Mouse (Mus musculus) MEL (cell line): ENCODE results near the gene Masp1. TPM values are rescaled to one million over a fixed set of nuclear protein-coding genes. Genes with fewer than 3 reads are reported as not detected.

Experiments
- DNase-seq: peaks from one replicate; pipeline ENCODE4 v3.0.0; 2011; ENCODE audit warnings: low read depth, low spot score
- H3K27ac ChIP-seq: 2 replicates; pipeline ENCODE4 v1.5.1; 2012; ENCODE audit warnings: low read depth, mild to moderate bottlenecking, control low read depth, low read length, moderate library complexity; ENCODE audit not compliant: control insufficient read depth
- H3K27me3 ChIP-seq, 2 experiments: fragments of 150-350 bp in 1 of 2; sonication (generic) in 1 of 2; 2 replicates each; pipeline ENCODE4 v1.6.1; 2012; ENCODE audit warnings: low read length in 2 of 2, mild to moderate bottlenecking in 2 of 2, improper control_type of control experiment in 1 of 2, moderate library complexity in 1 of 2; ENCODE audit not compliant: insufficient read depth in 2 of 2, control insufficient read depth in 1 of 2
- H3K36me3 ChIP-seq, 2 experiments: 2 replicates each; pipeline ENCODE4 v1.6.1; 2012 to 2014; ENCODE audit warnings: low read length in 2 of 2, improper control_type of control experiment in 1 of 2, inconsistent platforms in 1 of 2, mild to moderate bottlenecking in 1 of 2; ENCODE audit not compliant: insufficient read depth in 2 of 2, control insufficient read depth in 1 of 2
- H3K4me1 ChIP-seq, 2 experiments: fragments of 150-350 bp in 1 of 2; sonication (generic) in 1 of 2; 2 replicates each; pipeline ENCODE4 v1.6.1; 2012; ENCODE audit warnings: low read length in 2 of 2, improper control_type of control experiment in 1 of 2, mild to moderate bottlenecking in 1 of 2; ENCODE audit not compliant: insufficient read depth in 2 of 2, control insufficient read depth in 1 of 2
- H3K4me3 ChIP-seq, 2 experiments: fragments of 150-350 bp in 1 of 2; sonication (generic) in 1 of 2; 2 replicates each; pipeline ENCODE4 v1.5.1; 2012; ENCODE audit warnings: low read depth in 2 of 2, low read length in 2 of 2, mild to moderate bottlenecking in 2 of 2, moderate library complexity in 2 of 2, control low read depth in 1 of 2, improper control_type of control experiment in 1 of 2; ENCODE audit not compliant: control insufficient read depth in 1 of 2, insufficient read depth in 1 of 2
- H3K79me2 ChIP-seq: 2 replicates; pipeline ENCODE4 v1.6.1; 2012; ENCODE audit warnings: mild to moderate bottlenecking, low read length, moderate library complexity; ENCODE audit not compliant: control insufficient read depth, poor library complexity, insufficient read depth
- H3K9ac ChIP-seq: 2 replicates; pipeline ENCODE4 v1.6.1; 2012; ENCODE audit warnings: low read depth, mild to moderate bottlenecking, control low read depth, low read length, moderate library complexity; ENCODE audit not compliant: control insufficient read depth, poor library complexity, severe bottlenecking
- H3K9me3 ChIP-seq: fragments of 150-350 bp; sonication (generic); replicated peaks from 2 replicates; pipeline ENCODE4 v1.6.1; 2012; ENCODE audit warnings: mild to moderate bottlenecking, low read length, improper control_type of control experiment, moderate library complexity; ENCODE audit not compliant: insufficient read depth
- BHLHE40 ChIP-seq: IDR thresholded peaks from 2 replicates; pipeline ENCODE4 v1.6.1; 2012; ENCODE audit warnings: low read depth, mild to moderate bottlenecking, inconsistent platforms, low read length, improper control_type of control experiment, borderline replicate concordance
- CTCF ChIP-seq, 3 experiments: IDR thresholded peaks in 2 of 3; conservative IDR thresholded peaks in 1 of 3; 2 replicates each; pipeline ENCODE4 v1.5.1; 2011 to 2012; ENCODE audit warnings: low read length in 3 of 3, low read depth in 2 of 3, mild to moderate bottlenecking in 2 of 3, improper control_type of control experiment in 1 of 3, inconsistent platforms in 1 of 3, mixed read lengths in 1 of 3, moderate library complexity in 1 of 3; ENCODE audit not compliant: control insufficient read depth in 1 of 3, insufficient read depth in 1 of 3, poor library complexity in 1 of 3, severe bottlenecking in 1 of 3
- E2F4 ChIP-seq: IDR thresholded peaks from 2 replicates; pipeline ENCODE4 v1.6.1; 2011; ENCODE audit warnings: low read depth, low read length, improper control_type of control experiment, borderline replicate concordance
- EP300 ChIP-seq, 2 experiments: IDR thresholded peaks; 2 replicates each; pipeline ENCODE4 v1.6.1; 2011; ENCODE audit warnings: improper control_type of control experiment in 2 of 2, low read length in 2 of 2, low read depth in 1 of 2, mild to moderate bottlenecking in 1 of 2
- GABPA ChIP-seq: IDR thresholded peaks from 2 replicates; pipeline ENCODE4 v1.6.1; 2012; ENCODE audit warnings: low read depth, mild to moderate bottlenecking, inconsistent platforms, low read length, improper control_type of control experiment, moderate library complexity
- GATA1 ChIP-seq: IDR thresholded peaks from 2 replicates; pipeline ENCODE4 v1.6.1; 2011; ENCODE audit warnings: low read depth, low read length, improper control_type of control experiment
- JUND ChIP-seq: IDR thresholded peaks from 2 replicates; pipeline ENCODE4 v1.6.1; 2011; ENCODE audit warnings: low read depth, mild to moderate bottlenecking, improper control_type of control experiment, low read length
- MAX ChIP-seq: IDR thresholded peaks from 2 replicates; pipeline ENCODE4 v1.6.1; 2011; ENCODE audit warnings: low read length, improper control_type of control experiment
- MAZ ChIP-seq: IDR thresholded peaks from 2 replicates; pipeline ENCODE4 v1.6.1; 2012; ENCODE audit warnings: low read depth, mild to moderate bottlenecking, inconsistent platforms, low read length, improper control_type of control experiment
- MEF2A ChIP-seq: IDR thresholded peaks from 2 replicates; pipeline ENCODE4 v1.6.1; 2014; ENCODE audit warnings: low read depth, mild to moderate bottlenecking, inconsistent platforms, low read length, improper control_type of control experiment; ENCODE audit not compliant: poor library complexity, insufficient replicate concordance, severe bottlenecking; ENCODE audit errors: extremely low read depth
- MXI1 ChIP-seq: IDR thresholded peaks from 2 replicates; pipeline ENCODE4 v1.6.1; 2011; ENCODE audit warnings: mild to moderate bottlenecking, low read depth, low read length, improper control_type of control experiment
- MYB ChIP-seq: IDR thresholded peaks from 2 replicates; pipeline ENCODE4 v1.6.1; 2011; ENCODE audit warnings: mild to moderate bottlenecking, low read depth, low read length, improper control_type of control experiment
- MYC ChIP-seq: IDR thresholded peaks from 2 replicates; pipeline ENCODE4 v1.6.1; 2011; ENCODE audit warnings: low read depth, mild to moderate bottlenecking, low read length, improper control_type of control experiment, moderate library complexity
- NELFE ChIP-seq: IDR thresholded peaks from 2 replicates; pipeline ENCODE4 v1.6.1; 2011; ENCODE audit warnings: low read depth, low read length, improper control_type of control experiment
- NRF1 ChIP-seq: IDR thresholded peaks from 2 replicates; pipeline ENCODE4 v1.6.1; 2014; ENCODE audit warnings: low read depth, mild to moderate bottlenecking, inconsistent platforms, low read length, improper control_type of control experiment, moderate library complexity; ENCODE audit not compliant: poor library complexity, insufficient read depth, severe bottlenecking
- POLR2A ChIP-seq, 2 experiments: IDR thresholded peaks; 2 replicates each; pipeline ENCODE4 v1.6.1; 2011 to 2012; ENCODE audit warnings: low read length in 2 of 2, mild to moderate bottlenecking in 2 of 2, control low read depth in 1 of 2, improper control_type of control experiment in 1 of 2, low read depth in 1 of 2, moderate library complexity in 1 of 2; ENCODE audit not compliant: control insufficient read depth in 1 of 2, insufficient read depth in 1 of 2, poor library complexity in 1 of 2
- POLR2AphosphoS2 ChIP-seq: IDR thresholded peaks from 2 replicates; pipeline ENCODE4 v1.6.1; 2011; ENCODE audit warnings: low read length, improper control_type of control experiment
- POLR2AphosphoS5 ChIP-seq: IDR thresholded peaks from 2 replicates; pipeline ENCODE4 v1.6.1; 2012; ENCODE audit warnings: low read depth, borderline replicate concordance, mild to moderate bottlenecking, inconsistent platforms, low read length, moderate library complexity, mixed read lengths
- RAD21 ChIP-seq: IDR thresholded peaks from 2 replicates; pipeline ENCODE4 v1.6.1; 2011; ENCODE audit warnings: mild to moderate bottlenecking, low read depth, low read length, improper control_type of control experiment
- RCOR1 ChIP-seq: IDR thresholded peaks from 2 replicates; pipeline ENCODE4 v1.6.1; 2012; ENCODE audit warnings: low read depth, mild to moderate bottlenecking, inconsistent platforms, low read length, improper control_type of control experiment
- TAL1 ChIP-seq: IDR thresholded peaks from 2 replicates; pipeline ENCODE4 v1.6.1; 2012; ENCODE audit warnings: mild to moderate bottlenecking, inconsistent platforms, low read length, moderate library complexity, mixed read lengths
- TBP ChIP-seq: IDR thresholded peaks from 2 replicates; pipeline ENCODE4 v1.8.0; 2011; ENCODE audit warnings: low read depth, low read length, improper control_type of control experiment
- TCF12 ChIP-seq: IDR thresholded peaks from 2 replicates; pipeline ENCODE4 v1.6.1; 2014; ENCODE audit warnings: low read depth, mild to moderate bottlenecking, inconsistent platforms, low read length, improper control_type of control experiment, moderate library complexity
- UBTF ChIP-seq: IDR thresholded peaks from 2 replicates; pipeline ENCODE4 v1.6.1; 2012; ENCODE audit warnings: low read depth, mild to moderate bottlenecking, inconsistent platforms, low read length, improper control_type of control experiment, moderate library complexity, borderline replicate concordance; ENCODE audit not compliant: insufficient read depth
- USF1 ChIP-seq: IDR thresholded peaks from 2 replicates; pipeline ENCODE4 v1.6.1; 2014; ENCODE audit warnings: low read depth, mild to moderate bottlenecking, inconsistent platforms, low read length, improper control_type of control experiment, moderate library complexity
- ZC3H11A ChIP-seq: IDR thresholded peaks from 2 replicates; pipeline ENCODE4 v1.6.1; 2012; ENCODE audit warnings: low read depth, mild to moderate bottlenecking, inconsistent platforms, low read length, improper control_type of control experiment
- ZKSCAN1 ChIP-seq: IDR thresholded peaks from 2 replicates; pipeline ENCODE4 v1.6.1; 2012; ENCODE audit warnings: low read depth, mild to moderate bottlenecking, inconsistent platforms, low read length, improper control_type of control experiment, moderate library complexity
- ZMIZ1 ChIP-seq: IDR thresholded peaks from 2 replicates; pipeline ENCODE4 v1.6.1; 2012; ENCODE audit warnings: low read depth, mild to moderate bottlenecking, inconsistent platforms, low read length, improper control_type of control experiment, moderate library complexity
- ZNF384 ChIP-seq: IDR thresholded peaks from 2 replicates; pipeline ENCODE4 v1.6.1; 2012; ENCODE audit warnings: low read depth, mild to moderate bottlenecking, inconsistent platforms, low read length, improper control_type of control experiment
- polyA plus RNA-seq, 2 experiments: library from polyadenylated mRNA; stranded (reverse) in 1 of 2; unstranded in 1 of 2; fragments of >175 nt in 1 of 2; fragments of >200 nt in 1 of 2; gene quantifications; 2 replicates each; pipeline versions ENCODE4 v1.2.1 to v1.2.4; 2012; ENCODE audit warnings: low replicate concordance in 2 of 2, low read depth in 1 of 2; ENCODE audit not compliant: insufficient read length in 2 of 2, insufficient read depth in 1 of 2, missing spikeins in 1 of 2
- total RNA-seq: library from RNA; depleted of rRNA; stranded (reverse); fragments of 300-350 nt; gene quantifications from 2 replicates; pipeline ENCODE4 v1.2.3, GENCODE M21; 2012

The Masp1 gene
- total and polyA plus RNA-seq, 3 experiments = not detected

DNA sequence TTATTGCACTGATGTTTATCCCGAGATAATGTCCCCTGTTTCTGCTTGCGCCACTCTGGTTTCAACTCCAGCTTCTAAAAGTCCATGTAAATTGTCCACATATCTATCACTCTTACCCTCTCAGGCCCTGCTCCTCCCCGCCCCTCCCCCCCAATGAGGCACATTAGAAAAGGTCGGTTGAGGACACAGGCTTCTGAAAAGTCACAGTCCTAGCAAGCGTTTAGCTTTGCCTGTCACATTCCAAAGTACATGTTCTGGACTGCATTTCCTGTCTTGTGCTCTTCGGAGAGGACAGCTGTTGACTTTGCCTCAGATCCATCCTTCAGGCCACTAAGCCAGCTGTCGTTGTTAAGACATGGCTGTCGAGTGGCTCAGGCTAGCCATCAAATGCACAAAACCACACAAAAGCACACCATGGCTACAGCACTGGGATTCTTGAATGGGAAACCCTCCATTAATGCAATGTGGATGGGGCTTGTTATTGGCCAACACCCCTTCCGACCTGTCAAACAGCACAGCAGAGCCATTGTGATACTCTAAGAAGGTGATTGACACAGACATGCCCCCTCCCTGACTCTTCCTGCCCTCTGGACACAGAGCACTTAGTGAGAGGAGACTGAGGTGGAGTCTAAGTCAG is 103.8 kb downstream of the Masp1 start:
- no peaks in the 10 kb centered on the region for H3K9me3 ChIP-seq
- TF ChIP-seq RAD21 (no peak), NRF1 (no peak), EP300 (IDR thresholded peaks at IDR 0.05; ENCODE audit: low read depth in 1 of 2, low read length in 2 of 2) (no peak), POLR2AphosphoS5 (no peak), UBTF (no peak), POLR2AphosphoS2 (no peak), MEF2A (no peak), NELFE (no peak), GABPA (no peak), E2F4 (no peak), ZNF384 (no peak), MAX (no peak), GATA1 (no peak), TAL1 (no peak), ZC3H11A (no peak), MYB (no peak), MXI1 (no peak), USF1 (no peak), BHLHE40 (no peak), CTCF (IDR thresholded peaks at IDR 0.05 in 2 of 3, conservative IDR thresholded peaks at IDR 0.05 in 1 of 3; ENCODE audit: control insufficient read depth in 1 of 3, insufficient read depth in 1 of 3, low read depth in 2 of 3, low read length in 3 of 3, poor library complexity in 1 of 3, severe bottlenecking in 1 of 3) (no peak)
- H3K27ac ChIP-seq = no peak overlapping the region
- H3K4me3 ChIP-seq = no peak overlapping the region
- H3K36me3 ChIP-seq = no peaks in the 10 kb centered on the region
- no peaks in the 10 kb centered on the region for H3K27me3 ChIP-seq
- DNase-seq = no peak
- no peak overlapping the region for H3K9ac ChIP-seq
- H3K79me2 ChIP-seq = no peaks in the 10 kb centered on the region
- H3K4me1 ChIP-seq = no peaks in the 10 kb centered on the region

DNA sequence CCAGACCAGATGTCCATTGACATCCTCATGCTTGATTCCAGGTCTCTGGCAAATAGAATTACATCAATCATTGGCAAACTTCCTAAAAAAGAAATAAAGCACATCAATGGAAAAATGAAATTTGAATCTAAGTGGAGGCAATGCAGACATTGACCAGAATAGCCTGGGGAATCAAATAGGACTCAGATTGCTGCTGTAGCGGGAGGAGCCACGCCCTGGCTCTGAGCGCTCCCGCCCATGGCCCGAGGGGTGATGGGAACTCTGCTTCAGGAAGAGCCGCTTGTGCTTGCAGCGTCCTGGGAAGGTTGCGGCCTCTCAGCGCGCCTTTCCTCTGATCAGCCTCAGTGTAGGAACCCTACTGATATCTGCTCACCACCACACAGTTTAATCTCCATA is 104.4 kb downstream of the Masp1 start:
- H3K9ac ChIP-seq = no peak overlapping the region
- no peaks in the 10 kb centered on the region for H3K79me2 ChIP-seq
- H3K4me1 ChIP-seq = no peaks in the 10 kb centered on the region
- TF ChIP-seq ZKSCAN1 = no peak
- no peak for TF ChIP-seq POLR2AphosphoS2
- TF ChIP-seq USF1 = no peak
- no peak for TF ChIP-seq ZMIZ1
- no peak for TF ChIP-seq TBP
- TF ChIP-seq POLR2AphosphoS5 = no peak
- TF ChIP-seq TAL1 = no peak
- no peak for TF ChIP-seq GABPA
- no peak for TF ChIP-seq EP300 (IDR thresholded peaks at IDR 0.05; ENCODE audit: low read depth in 1 of 2, low read length in 2 of 2)
- no peak for TF ChIP-seq RCOR1
- TF ChIP-seq POLR2A (IDR thresholded peaks at IDR 0.05; ENCODE audit: control insufficient read depth in 1 of 2, insufficient read depth in 1 of 2, low read depth in 1 of 2, low read length in 2 of 2, poor library complexity in 1 of 2) = no peak
- no peak for TF ChIP-seq GATA1
- no peak for TF ChIP-seq E2F4
- TF ChIP-seq TCF12 = no peak
- TF ChIP-seq MYC = no peak
- no peak for TF ChIP-seq MAZ
- no peak for TF ChIP-seq JUND
- no peak overlapping the region for H3K27ac ChIP-seq
- H3K27me3 ChIP-seq = no peaks in the 10 kb centered on the region
- no peaks in the 10 kb centered on the region for H3K36me3 ChIP-seq
- DNase-seq = no peak
- no peaks in the 10 kb centered on the region for H3K9me3 ChIP-seq
- no peak overlapping the region for H3K4me3 ChIP-seq
